Mouse (Mus musculus): Measurements from ENCODE around the gene H6pd. TPM values are rescaled to one million over a fixed set of nuclear protein-coding genes. Genes with fewer than 3 reads are reported as not detected.

The H6pd gene
- total RNA-seq, 2 experiments from 2014 or later: 15.5 to 27.9 TPM

DNA sequence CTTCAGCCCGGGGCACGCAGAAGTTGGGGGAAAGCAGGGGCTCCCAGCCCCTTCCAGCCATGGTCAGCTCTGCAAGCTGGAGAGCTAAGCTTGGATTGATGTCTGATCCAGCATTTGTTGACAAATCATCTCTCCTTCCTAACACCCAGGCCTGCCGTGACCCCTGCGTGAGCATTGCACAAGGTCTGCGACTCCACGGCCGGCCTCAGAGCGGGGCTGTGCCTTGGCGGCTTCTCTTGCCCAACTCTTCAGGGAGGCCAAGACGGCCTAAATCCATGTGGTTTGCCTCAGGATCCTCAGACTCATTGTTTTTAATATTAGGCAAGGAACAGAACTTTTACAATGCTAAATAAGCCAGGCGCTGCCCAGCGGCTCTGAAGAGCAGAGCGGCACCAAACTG is 57.6 kb downstream of the H6pd start:
- ATAC-seq (replicated peaks; ENCODE audit: poor library complexity): peak; percentile 40

DNA sequence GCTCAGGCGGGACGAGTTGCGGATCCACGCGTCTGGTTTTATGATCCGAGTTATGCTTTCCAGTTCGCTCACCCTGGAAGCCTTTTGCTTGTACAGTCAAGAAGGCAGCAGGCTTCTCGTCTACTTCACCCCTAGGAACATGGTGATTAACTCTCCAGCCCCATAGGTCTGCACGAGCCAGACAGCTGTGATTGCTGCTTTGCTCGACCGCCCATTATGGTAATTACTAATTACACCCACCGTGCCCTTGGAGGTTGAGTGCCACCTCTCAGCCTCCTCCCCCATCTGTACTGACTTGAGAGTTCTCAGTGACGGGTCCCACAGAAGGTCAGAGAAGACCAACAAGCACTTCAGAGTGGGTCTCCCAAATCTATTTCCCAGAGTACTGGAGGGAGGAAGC is 59.1 kb downstream of the H6pd start:
- no peak for ATAC-seq (replicated peaks; ENCODE audit: poor library complexity)

DNA sequence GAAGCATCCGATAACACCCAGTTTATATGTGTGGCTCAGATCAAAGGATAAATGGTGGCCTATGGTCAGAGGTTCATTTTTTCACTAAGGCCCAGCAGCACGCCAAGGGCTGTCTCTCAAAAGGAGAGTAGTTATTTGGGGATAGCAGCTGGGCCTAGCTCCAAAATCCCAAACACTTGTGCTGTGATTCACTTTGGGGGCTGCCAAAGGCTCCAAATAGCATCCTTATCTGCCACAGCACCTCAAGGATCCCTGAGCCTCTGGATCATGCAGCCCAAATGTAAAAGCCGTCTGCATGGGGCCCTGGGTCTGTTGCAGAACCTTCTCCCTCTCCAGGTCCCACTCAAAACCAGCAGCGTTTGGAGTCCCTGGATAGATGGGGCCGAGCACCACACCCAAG is 60.7 kb downstream of the H6pd start:
- no peak for ATAC-seq (replicated peaks; ENCODE audit: poor library complexity)

GRCm38 (mm10) chr4:149947396-149947795 is 61.4 kb downstream of the H6pd start:
- peak; percentile 24; the same call in 1 of the 2 replicates for ATAC-seq (replicated peaks; ENCODE audit: poor library complexity)

- ATAC-seq (replicated peaks; ENCODE audit: poor library complexity): no peak
These were observed 63.6 kb downstream of the H6pd start for GRCm38 (mm10) chr4:149945194-149945593.

- no peak for ATAC-seq (replicated peaks; ENCODE audit: poor library complexity)
These were observed 64.6 kb downstream of the H6pd start for GRCm38 (mm10) chr4:149944214-149944613.

GRCm38 (mm10) chr4:149942831-149943741 is 65.7 kb downstream of the H6pd start:
- no peak for ATAC-seq (replicated peaks; ENCODE audit: poor library complexity)

- peak; percentile 66 for ATAC-seq (replicated peaks; ENCODE audit: poor library complexity)
These were observed 67.6 kb downstream of the H6pd start for GRCm38 (mm10) chr4:149941067-149941755.

DNA sequence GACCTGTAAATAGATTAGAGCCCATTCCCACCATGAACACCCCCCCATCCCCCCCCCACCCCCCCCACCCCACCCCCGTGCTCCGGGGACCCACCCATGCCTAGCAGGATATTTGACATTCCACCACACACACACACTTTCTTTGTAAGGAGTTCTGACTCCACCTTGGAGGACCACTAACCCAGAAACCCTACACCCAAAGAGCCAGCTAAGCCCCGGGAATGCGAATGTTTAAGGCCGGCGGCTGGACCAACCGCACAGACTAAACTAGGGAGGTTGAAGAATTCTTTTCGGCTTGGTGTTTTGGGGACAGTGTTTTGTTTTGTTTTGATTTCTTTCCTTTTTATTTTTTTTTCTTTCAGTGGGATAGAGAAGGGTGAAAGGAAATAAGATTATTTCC is 70.1 kb downstream of the H6pd start:
- no peak for ATAC-seq (replicated peaks; ENCODE audit: poor library complexity)

DNA sequence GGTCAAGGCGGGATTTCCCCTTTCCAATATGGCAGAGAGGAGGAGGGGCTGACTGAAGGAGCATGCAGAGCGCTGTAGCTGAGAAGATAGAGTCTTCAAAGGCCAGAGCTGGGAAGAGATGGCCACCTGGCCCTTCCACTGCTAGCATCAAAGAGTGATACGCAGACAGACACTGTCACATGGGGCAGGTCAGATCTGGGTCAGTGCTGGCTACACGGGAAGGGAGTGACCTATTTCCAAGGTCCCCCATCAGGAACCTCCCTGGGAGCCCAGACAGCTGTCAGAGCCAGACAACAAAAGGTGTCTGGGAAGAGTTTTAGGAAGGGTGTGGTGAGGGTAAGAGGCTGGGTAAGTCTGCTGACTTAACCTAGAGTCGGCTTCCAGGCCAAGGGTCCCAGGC is 71.9 kb downstream of the H6pd start:
- no peak for ATAC-seq (replicated peaks; ENCODE audit: poor library complexity)

- no peak for ATAC-seq (replicated peaks; ENCODE audit: poor library complexity)
These were observed 73.4 kb downstream of the H6pd start for GRCm38 (mm10) chr4:149935470-149935869.

GRCm38 (mm10) chr4:149933519-149934245 is 75.1 kb downstream of the H6pd start:
- ATAC-seq (replicated peaks; ENCODE audit: poor library complexity): no peak

DNA sequence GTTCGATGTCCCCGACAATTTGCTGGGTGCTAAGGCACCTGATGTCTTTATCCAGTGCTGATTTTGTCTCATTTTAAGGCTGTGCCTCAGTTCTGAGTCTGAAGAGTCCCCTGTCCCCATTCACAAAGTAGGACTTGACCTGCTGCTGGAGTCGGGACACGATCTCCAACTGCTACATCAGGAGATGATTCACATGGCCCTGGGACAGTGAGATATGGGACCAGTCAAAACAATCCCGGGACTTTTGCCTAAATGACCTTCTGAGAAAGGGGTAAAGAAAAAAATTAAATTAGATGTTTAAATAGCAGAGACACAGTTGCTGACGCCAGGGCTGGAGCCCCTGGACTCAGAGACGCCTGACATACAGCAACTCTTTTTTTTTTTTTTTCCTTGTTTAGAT is 75.8 kb downstream of the H6pd start:
- no peak for ATAC-seq (replicated peaks; ENCODE audit: poor library complexity)

GRCm38 (mm10) chr4:149932108-149932815 is 76.6 kb downstream of the H6pd start:
- ATAC-seq (replicated peaks; ENCODE audit: poor library complexity): no peak

DNA sequence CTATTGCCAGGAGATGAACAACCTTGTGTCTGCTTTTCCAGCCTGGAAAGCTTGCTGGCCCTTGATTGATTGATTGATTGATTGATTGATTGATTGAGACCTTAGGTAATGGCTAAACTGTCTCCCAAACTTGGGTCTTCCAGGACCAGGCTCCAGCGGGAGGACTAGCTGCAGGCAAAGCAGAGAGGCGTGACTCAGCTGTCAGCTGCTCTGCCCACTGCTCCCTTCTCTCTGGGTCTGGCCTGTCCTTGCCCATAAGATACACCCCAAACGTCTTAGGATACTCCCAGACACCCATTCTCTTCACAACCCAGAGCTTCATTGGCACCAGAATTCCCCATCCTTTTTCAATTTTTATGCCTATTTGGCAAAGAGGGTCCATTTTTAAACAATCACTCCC is 78.1 kb downstream of the H6pd start:
- ATAC-seq (replicated peaks; ENCODE audit: poor library complexity): no peak

Other genes with a start within 250 kb of the H6pd start
- 4.9 and 8.6 TPM in 2 replicates for gene Slc25a33, start 234.7 kb downstream of the H6pd start, total RNA-seq (2015)
- 3.8 and 6.2 TPM in 2 replicates for gene Slc25a33, start 234.7 kb downstream of the H6pd start, total RNA-seq (2017)
- 0.05 and 0.27 TPM in 2 replicates for gene Spsb1, start 54.0 kb downstream of the H6pd start, total RNA-seq (2015)
- 0.41 TPM in 1 of 2 replicates, not detected in the other for gene Spsb1, start 54.0 kb downstream of the H6pd start, total RNA-seq (2017)
- gene Gpr157, start 78.3 kb upstream of the H6pd start, total RNA-seq (2015): 0.89 and 1.6 TPM in 2 replicates
- 1.7 and 1.9 TPM in 2 replicates for gene Gpr157, start 78.3 kb upstream of the H6pd start, total RNA-seq (2017)
- gene Slc2a5, start 110.3 kb upstream of the H6pd start, total RNA-seq (2015): not detected in 2 replicates
- gene Slc2a5, start 110.3 kb upstream of the H6pd start, total RNA-seq (2017): not detected in 2 replicates
- gene Slc2a7, start 139.9 kb upstream of the H6pd start, total RNA-seq (2015): 0.25 TPM in 1 of 2 replicates, not detected in the other
- not detected in 2 replicates for gene Slc2a7, start 139.9 kb upstream of the H6pd start, total RNA-seq (2017)
- gene Car6, start 192.3 kb upstream of the H6pd start, total RNA-seq (2015): 1.2 TPM in 1 of 2 replicates, not detected in the other
- 0.79 TPM in 1 of 2 replicates, not detected in the other for gene Car6, start 192.3 kb upstream of the H6pd start, total RNA-seq (2017)
- gene Eno1, start 227.7 kb upstream of the H6pd start, total RNA-seq (2015): 336 and 338 TPM in 2 replicates
- gene Eno1, start 227.7 kb upstream of the H6pd start, total RNA-seq (2017): 357 and 368 TPM in 2 replicates

Data from megakaryocyte progenitor cell, adult 5-6 weeks (primary cell).